Mouse (Mus musculus) left cerebral cortex, postnatal 25 days (tissue): ENCODE measurements around the gene Olfr763. TPM values are rescaled to one million over a fixed set of nuclear protein-coding genes. Genes with fewer than 3 reads are reported as not detected.
"Not testable (repeated sequence)": the region's sequence is repeated elsewhere in the genome, so short reads cannot be mapped to it uniquely, and the experiment has no call there.

Experiments
- DNase-seq, 2 experiments: peaks; one replicate each; pipeline ENCODE4 v3.0.0; 2022; ENCODE audit warnings: low spot score in 2 of 2, mixed read lengths in 1 of 2
- intact Hi-C: fragments of 180-260 bp; cut with DNase I; formaldehyde crosslinking; loops from one replicate; pipeline ENCODE4 v1.15.1; 2025
- total RNA-seq, 2 experiments: library from RNA; stranded (reverse); gene quantifications; 2 replicates each; pipeline ENCODE4 v1.2.3; 2021

Olfr763 gene
- total RNA-seq: not detected

- intact Hi-C loops: no loop called here
- no peak for DNase-seq
Measured at GRCm38 (mm10) chr10:129010288-129010841, at the start of gene Olfr763. Gene Olfr763 (plus strand): TSS chr10:129010791.

- intact Hi-C loops: no loop called here
- DNase-seq: no peak
Measured at GRCm38 (mm10) chr10:128964961-128965360, 45.6 kb upstream of the Olfr763 start.

- DNase-seq: no peak
- intact Hi-C loops: no loop called here
Measured at GRCm38 (mm10) chr10:128965871-128966270, 44.7 kb upstream of the Olfr763 start.

- no peak for DNase-seq
- intact Hi-C loops: no loop called here
Measured at GRCm38 (mm10) chr10:128968341-128968749, 42.2 kb upstream of the Olfr763 start.

- intact Hi-C loops: loop anchor here (10.0 kb wide), 1 partner anchor 236 kb away; no protein-coding TSS in a partner anchor
- DNase-seq: no peak
Measured at GRCm38 (mm10) chr10:128970740-128971250, 39.8 kb upstream of the Olfr763 start.

- no peak for DNase-seq
Measured at GRCm38 (mm10) chr10:128972841-128973240, 37.8 kb upstream of the Olfr763 start.

GRCm38 (mm10) chr10:128976395-128976794, 34.2 kb upstream of the Olfr763 start:
- intact Hi-C loops: loop anchor here (5.0 to 10.0 kb wide), 3 partner anchors 54 to 242 kb away; partner anchors contain the start of genes Bloc1s1 and Rdh5
- no peak for DNase-seq

More at GRCm38 (mm10) chr10:128972841-128973240, 37.8 kb upstream of the Olfr763 start:
- intact Hi-C loops: loop anchor here (10.0 kb wide), 1 partner anchor 238 kb away; no protein-coding TSS in a partner anchor

GRCm38 (mm10) chr10:128977522-128978114, 33.0 kb upstream of the Olfr763 start:
- intact Hi-C loops: loop anchor here (5.0 to 10.0 kb wide), 3 partner anchors 55 to 243 kb away; partner anchors contain the start of genes Bloc1s1 and Rdh5

GRCm38 (mm10) chr10:128980644-128981365, 29.8 kb upstream of the Olfr763 start:
- DNase-seq: no peak
- intact Hi-C loops: no loop called here

More at GRCm38 (mm10) chr10:128977522-128978114, 33.0 kb upstream of the Olfr763 start:
- peak; percentile 41 to 79 for DNase-seq

- DNase-seq, intact Hi-C loops: not testable (repeated sequence)
Measured at GRCm38 (mm10) chr10:128989131-128989530, 21.5 kb upstream of the Olfr763 start, which contains the start of gene Olfr9. Gene Olfr9 (plus strand): TSS chr10:128989431.

GRCm38 (mm10) chr10:128990129-128990850, 20.3 kb upstream of the Olfr763 start:
- intact Hi-C loops, DNase-seq: not testable (repeated sequence)

GRCm38 (mm10) chr10:128990994-128991393, 19.6 kb upstream of the Olfr763 start:
- intact Hi-C loops: no loop called here
- no peak for DNase-seq

- no peak for DNase-seq
- intact Hi-C loops: no loop called here
Measured at GRCm38 (mm10) chr10:128995796-128996195, 14.8 kb upstream of the Olfr763 start.

GRCm38 (mm10) chr10:128996523-128997040, 14.0 kb upstream of the Olfr763 start:
- intact Hi-C loops: no loop called here
- no peak for DNase-seq

- DNase-seq: no peak
- intact Hi-C loops: no loop called here
Measured at GRCm38 (mm10) chr10:129004032-129004920, 6.3 kb upstream of the Olfr763 start.

GRCm38 (mm10) chr10:129011511-129011910, 920 bp downstream of the Olfr763 start:
- DNase-seq, intact Hi-C loops: not testable (repeated sequence)

- no peak for DNase-seq
- intact Hi-C loops: no loop called here
Measured at GRCm38 (mm10) chr10:129014477-129014876, 3.9 kb downstream of the Olfr763 start.

GRCm38 (mm10) chr10:129023319-129023718, 12.7 kb downstream of the Olfr763 start:
- DNase-seq: no peak
- intact Hi-C loops: no loop called here
